Mouse (Mus musculus) limb, embryonic 11.5 days (tissue): ENCODE measurements around the gene Eif2b3. TPM values are rescaled to one million over a fixed set of nuclear protein-coding genes. Genes with fewer than 3 reads are reported as not detected.

ENCODE experiments used
- ATAC-seq: fragments of 200-750 bp; cut with Nextera tagmentation; 2 replicates; pipeline ENCODE4 v1.8.0; 2017; ENCODE audit warnings: low read depth; ENCODE audit not compliant: insufficient number of reproducible peaks, low FRiP score, low TSS enrichment
- DNase-seq: peaks from one replicate; pipeline ENCODE4 v3.0.0-alpha.2; 2015; ENCODE audit warnings: low spot score
- H3K27ac ChIP-seq: fragments of 300-500 bp; sonication (generic); replicated peaks from 2 replicates; pipeline ENCODE4 v1.5.1; 2014; ENCODE audit warnings: low read depth, mild to moderate bottlenecking, low read length
- H3K27me3 ChIP-seq: fragments of 300-500 bp; sonication (generic); 2 replicates; pipeline ENCODE4 v1.6.1; 2014; ENCODE audit warnings: mild to moderate bottlenecking, low read length, mixed read lengths; ENCODE audit not compliant: control insufficient read depth, insufficient read depth
- H3K36me3 ChIP-seq: fragments of 300-500 bp; sonication (generic); 2 replicates; pipeline ENCODE4 v1.6.1; 2014; ENCODE audit warnings: mild to moderate bottlenecking, low read length, moderate library complexity, mixed read lengths; ENCODE audit not compliant: control insufficient read depth, insufficient read depth
- H3K4me1 ChIP-seq: fragments of 300-500 bp; sonication (generic); 2 replicates; pipeline ENCODE4 v1.6.1; 2014; ENCODE audit warnings: low read length, mixed read lengths; ENCODE audit not compliant: control insufficient read depth, insufficient read depth
- H3K4me2 ChIP-seq: fragments of 300-500 bp; sonication (generic); 2 replicates; pipeline ENCODE4 v1.6.1; 2014; ENCODE audit warnings: low read depth, mild to moderate bottlenecking, moderate library complexity; ENCODE audit not compliant: severe bottlenecking
- H3K4me3 ChIP-seq: fragments of 300-500 bp; sonication (generic); 2 replicates; pipeline ENCODE4 v1.5.1; 2014; ENCODE audit warnings: low read depth, low read length
- H3K9ac ChIP-seq: fragments of 300-500 bp; sonication (generic); 2 replicates; pipeline ENCODE4 v1.6.1; 2014; ENCODE audit warnings: mild to moderate bottlenecking, low read length
- H3K9me3 ChIP-seq: fragments of 300-500 bp; sonication (generic); 2 replicates; pipeline ENCODE4 v1.6.1; 2016; ENCODE audit warnings: low read length; ENCODE audit not compliant: control insufficient read depth
- WGBS: fragments of 180-500 bp; shearing (Covaris S2); extraction: QIAGEN DNeasy Blood & Tissue Kit; methylation state at CpG from one replicate; pipeline ENCODE4 v1.1.7; 2014; 5-methylcytosine and 5-hydroxymethylcytosine counted together
- polyA plus RNA-seq: library from polyadenylated mRNA; unstranded; fragments of >200 nt; fragmentation: Nextera tagmentation; extraction: Ambion mirVana; gene quantifications from 2 replicates; pipeline ENCODE4 v1.2.1, GENCODE M21; 2014

Eif2b3 gene
- polyA plus RNA-seq, 1 experiment from 2014 or later: 57.2 TPM

DNA sequence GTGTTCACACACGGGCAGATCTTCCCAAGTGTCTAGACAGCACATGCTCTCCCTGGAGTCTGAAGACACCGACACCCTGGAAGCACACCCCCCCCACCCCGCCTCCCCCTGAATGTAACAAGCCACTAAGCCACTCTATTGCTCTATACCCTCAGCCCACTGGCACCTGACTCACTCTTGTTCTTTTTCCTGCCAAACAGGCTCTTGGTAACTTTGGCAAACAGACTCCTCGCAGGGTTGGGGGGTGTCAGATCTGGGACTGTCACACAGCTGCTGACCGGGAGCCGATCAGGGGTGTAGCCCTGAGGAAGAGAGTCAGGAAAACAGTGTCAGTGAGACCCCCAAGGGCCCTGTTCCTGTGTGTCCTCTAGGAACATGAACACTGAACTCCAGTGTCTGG is 112.0 kb downstream of the Eif2b3 start:
- no peaks in the 10 kb centered on the region for H3K9me3 ChIP-seq
- DNase-seq (no peak), ATAC-seq (no peak)
- WGBS: 83% methylated on average over 6 of the region's 6 CpGs
- 0 out of 2 replicates have a peak, but pooled peaks cover 2% of the 10 kb centered on the region for H3K36me3 ChIP-seq
- no peak overlapping the region for H3K9ac ChIP-seq
- no peak overlapping the region for H3K27ac ChIP-seq
- 0 out of 2 replicates have a peak, but pooled peaks cover 4% of the 10 kb centered on the region for H3K4me1 ChIP-seq
- peaks cover 22% of the 10 kb centered on the region for H3K27me3 ChIP-seq
- H3K4me2 ChIP-seq: no peak overlapping the region
- no peak overlapping the region for H3K4me3 ChIP-seq

DNA sequence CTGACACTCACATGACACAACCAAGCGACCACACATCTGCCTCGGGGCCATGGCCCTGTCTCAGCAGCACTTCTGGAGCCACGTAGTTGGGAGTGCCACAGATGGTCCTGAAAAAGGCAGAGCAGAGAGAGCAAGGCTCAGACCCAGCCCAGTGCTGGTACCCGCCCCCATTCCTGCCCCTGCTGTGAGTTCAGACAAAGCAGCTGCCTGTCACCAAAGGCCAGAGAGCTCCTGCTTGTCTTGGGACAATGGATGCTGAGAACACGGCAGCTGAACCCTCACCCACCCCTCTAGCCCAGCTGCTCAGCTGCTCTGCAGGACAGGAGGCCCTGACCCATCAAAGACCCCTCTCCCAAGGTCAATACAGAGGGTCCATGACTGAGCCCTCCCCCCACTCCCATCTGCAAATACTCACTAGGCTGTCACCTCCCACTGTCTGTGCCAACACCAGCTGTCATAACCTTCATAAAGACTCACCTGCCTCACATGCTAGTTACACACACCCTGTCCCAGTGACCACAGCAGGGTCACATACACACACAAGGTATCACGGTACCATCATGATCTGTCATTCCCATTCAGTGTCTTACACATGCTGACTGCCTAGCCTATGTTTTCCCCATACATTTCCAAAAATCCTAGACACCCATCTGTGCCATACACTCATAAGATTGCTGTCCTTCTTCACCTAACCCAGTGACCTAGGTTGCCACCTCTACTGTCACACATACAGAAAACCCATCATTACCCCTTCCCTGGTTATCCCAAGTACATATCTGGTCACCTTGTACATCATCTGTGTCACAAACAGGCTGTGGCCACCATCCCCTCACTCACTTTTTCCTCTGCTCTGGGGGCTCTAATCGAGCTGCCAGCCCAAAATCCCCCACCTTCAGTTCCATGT is 112.9 kb downstream of the Eif2b3 start:
- no peak for DNase-seq
- H3K36me3 ChIP-seq: 0 out of 2 replicates have a peak, but pooled peaks cover 2% of the 10 kb centered on the region
- peak overlapping the region; percentile 98 for H3K4me2 ChIP-seq
- no peak overlapping the region for H3K27ac ChIP-seq
- no peak overlapping the region; the same call in 1 of the 2 replicates for H3K4me3 ChIP-seq
- no peak overlapping the region; the same call in 1 of the 2 replicates for H3K9ac ChIP-seq
- 0 out of 2 replicates have a peak, but pooled peaks cover 4% of the 10 kb centered on the region for H3K4me1 ChIP-seq
- no peaks in the 10 kb centered on the region for H3K9me3 ChIP-seq
- WGBS: 24% methylated on average over 7 of the region's 7 CpGs
- peaks cover 22% of the 10 kb centered on the region for H3K27me3 ChIP-seq
- no peak for ATAC-seq

DNA sequence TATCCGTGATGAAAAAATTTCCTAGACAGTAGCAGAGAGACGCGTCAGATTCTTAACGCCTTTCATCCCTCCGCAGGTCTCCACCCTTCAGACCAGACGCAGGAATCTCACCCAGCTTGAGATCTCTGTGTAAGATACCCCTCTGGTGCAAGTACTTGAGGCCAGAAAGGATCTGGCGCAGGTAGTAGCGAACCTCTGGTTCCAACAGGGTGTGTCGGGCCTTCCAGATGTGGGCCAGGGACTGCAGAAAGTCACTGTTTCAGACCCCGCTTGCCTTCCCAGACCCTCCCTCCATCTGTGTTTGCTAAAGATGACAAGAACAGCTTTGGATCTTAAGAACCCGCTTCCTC is 113.6 kb downstream of the Eif2b3 start:
- DNase-seq (no peak), ATAC-seq (no peak)
- no peak overlapping the region for H3K27ac ChIP-seq
- peak overlapping the region; percentile 78; the same call in 1 of the 2 replicates for H3K4me3 ChIP-seq
- 0 out of 2 replicates have a peak, but pooled peaks cover 4% of the 10 kb centered on the region for H3K4me1 ChIP-seq
- H3K9ac ChIP-seq: no peak overlapping the region
- peaks cover 22% of the 10 kb centered on the region for H3K27me3 ChIP-seq
- peak overlapping the region; percentile 98 for H3K4me2 ChIP-seq
- H3K36me3 ChIP-seq: 0 out of 2 replicates have a peak, but pooled peaks cover 2% of the 10 kb centered on the region
- H3K9me3 ChIP-seq: no peaks in the 10 kb centered on the region
- 11% methylated on average over 11 of the region's 11 CpGs for WGBS

DNA sequence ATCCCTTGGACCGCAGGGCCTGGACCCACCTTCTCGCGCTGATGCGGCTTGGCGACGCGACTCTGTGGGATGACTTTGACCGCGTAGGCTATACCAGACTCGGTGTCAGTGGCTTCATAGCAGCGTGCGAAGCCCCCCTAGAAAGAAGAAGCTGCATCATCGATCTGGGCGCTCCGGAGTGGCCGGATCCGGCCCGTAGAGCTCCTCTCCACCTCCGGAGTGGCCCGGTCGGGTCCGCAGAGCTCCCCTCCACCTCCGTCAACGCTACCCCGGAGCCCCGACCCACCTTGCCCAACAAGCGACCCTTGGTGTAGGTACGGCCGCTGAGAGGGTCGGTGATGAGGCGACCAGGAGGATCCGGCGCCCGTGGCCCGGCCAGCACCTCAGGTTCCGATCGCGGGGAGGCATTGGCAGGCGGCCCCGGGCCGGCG is 114.2 kb downstream of the Eif2b3 start:
- WGBS: under 1% methylated on average over 42 of the region's 42 CpGs
- DNase-seq: peak; percentile 63
- H3K27me3 ChIP-seq: peaks cover 22% of the 10 kb centered on the region

DNA sequence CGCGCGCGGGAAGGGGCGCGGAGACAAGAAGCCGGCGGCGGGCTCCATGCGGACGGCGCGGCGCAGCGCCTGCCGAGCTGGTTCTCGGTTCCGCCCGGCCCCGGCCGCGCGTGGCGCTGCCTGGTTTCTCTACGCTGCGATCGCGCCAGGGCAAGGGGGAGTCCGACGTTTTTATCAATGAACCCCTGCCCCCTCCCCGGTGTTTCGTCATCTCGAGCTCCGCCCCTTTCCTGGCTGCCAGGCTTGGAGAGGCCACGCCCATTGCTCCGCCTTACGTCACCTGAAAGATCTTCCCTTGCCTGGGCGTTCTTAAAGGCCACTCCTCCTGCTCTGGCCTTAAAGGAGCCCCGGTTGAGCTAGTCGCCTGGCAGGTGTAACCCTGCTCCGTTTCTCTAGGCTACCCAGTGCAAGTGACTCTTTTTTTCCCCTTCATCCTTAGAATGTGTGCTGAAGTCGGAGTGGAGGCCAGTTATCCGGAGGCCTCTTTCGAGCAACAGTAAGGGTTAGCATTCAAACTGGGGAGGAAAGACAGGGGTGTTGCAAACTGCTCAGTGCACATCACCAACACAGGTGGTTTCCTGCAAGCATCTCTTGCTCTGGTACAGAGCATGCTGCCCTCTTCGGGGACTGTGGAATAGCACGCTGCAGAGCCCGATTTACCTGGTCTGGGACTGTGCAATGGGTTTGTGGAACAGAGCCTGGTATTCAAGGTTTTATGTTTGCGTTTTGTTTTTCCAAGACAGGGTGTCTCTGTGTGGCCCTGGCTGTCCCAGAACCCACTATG is 114.8 kb downstream of the Eif2b3 start, which contains the start of gene Plk3:
Plk3 (minus strand) TSS at position 147 of the 784 bp plus-strand sequence.
- Histone ChIP-seq H3K27me3 (peaks cover 22% of the 10 kb centered on the region), H3K9me3 (no peaks in the 10 kb centered on the region), H3K27ac (no peak within 1 kb of the TSS), H3K4me1 (0 out of 2 replicates have a peak, but pooled peaks cover 4% of the 10 kb centered on the region), H3K4me3 (peak within 1 kb of the TSS; percentile 78), H3K36me3 (0 out of 2 replicates have a peak, but pooled peaks cover 2% of the 10 kb centered on the region), H3K9ac (peak within 1 kb of the TSS; percentile 69), H3K4me2 (peak within 1 kb of the TSS; percentile 98)
- DNase-seq: peak; percentile 98
- 2% methylated on average over 48 of the region's 48 CpGs for WGBS
- peak; percentile 88 for ATAC-seq

More for the DNA sequence above, 114.2 kb downstream of the Eif2b3 start:
- H3K9me3 ChIP-seq: no peaks in the 10 kb centered on the region
- peak overlapping the region; percentile 78 for H3K4me3 ChIP-seq
- H3K4me1 ChIP-seq: 0 out of 2 replicates have a peak, but pooled peaks cover 4% of the 10 kb centered on the region
- ATAC-seq: peak; percentile 14; the same call in 1 of the 2 replicates
- H3K9ac ChIP-seq: peak overlapping the region; percentile 69
- peak overlapping the region; percentile 98 for H3K4me2 ChIP-seq
- H3K36me3 ChIP-seq: 0 out of 2 replicates have a peak, but pooled peaks cover 2% of the 10 kb centered on the region
- H3K27ac ChIP-seq: no peak overlapping the region

DNA sequence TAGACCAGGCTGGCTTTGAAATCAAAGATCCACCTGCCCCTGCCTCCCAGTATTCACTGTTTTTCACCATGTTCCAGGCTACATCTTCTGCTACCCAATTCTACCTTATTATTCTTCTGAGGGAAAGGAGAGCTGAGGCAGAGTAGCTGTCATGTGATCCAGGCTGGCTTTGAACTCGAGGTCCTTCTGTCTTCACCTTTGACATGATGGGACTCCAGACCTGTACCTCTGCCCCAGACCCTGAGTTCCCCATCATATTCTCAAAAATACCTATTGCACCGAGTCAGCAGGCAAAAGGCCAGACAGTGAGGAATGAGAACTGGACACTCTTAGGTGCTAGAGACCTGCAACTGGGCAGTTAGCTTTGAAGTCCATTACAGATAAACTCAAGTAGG is 115.4 kb downstream of the Eif2b3 start:
- Histone ChIP-seq H3K27ac (no peak overlapping the region), H3K9me3 (no peaks in the 10 kb centered on the region), H3K4me2 (no peak overlapping the region), H3K27me3 (peaks cover 22% of the 10 kb centered on the region), H3K36me3 (0 out of 2 replicates have a peak, but pooled peaks cover 2% of the 10 kb centered on the region), H3K4me3 (no peak overlapping the region), H3K9ac (no peak overlapping the region), H3K4me1 (0 out of 2 replicates have a peak, but pooled peaks cover 4% of the 10 kb centered on the region)
- DNase-seq: no peak
- 38% methylated on average over 2 of the region's 2 CpGs for WGBS
- no peak for ATAC-seq

DNA sequence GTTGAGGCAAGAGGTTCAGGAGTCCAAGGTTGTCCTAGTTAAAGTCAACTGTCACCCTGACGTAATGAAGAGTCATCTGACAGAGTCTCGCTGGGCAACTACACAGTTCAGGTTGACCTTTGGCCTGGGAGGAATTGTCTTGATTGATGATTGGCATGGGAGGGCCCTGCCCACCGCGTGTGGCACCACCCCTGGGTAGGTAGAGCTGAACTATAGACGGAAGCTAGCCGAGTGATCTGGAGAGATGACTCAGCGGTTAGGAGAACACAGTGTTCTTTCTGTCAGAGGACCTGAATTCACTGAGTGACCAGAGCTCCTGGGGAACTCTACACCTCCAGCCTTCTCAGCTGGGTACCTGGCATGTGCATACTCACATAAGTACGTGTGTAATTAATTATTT is 116.8 kb downstream of the Eif2b3 start:
- Histone ChIP-seq H3K4me1 (0 out of 2 replicates have a peak, but pooled peaks cover 4% of the 10 kb centered on the region), H3K4me2 (no peak overlapping the region), H3K9me3 (no peaks in the 10 kb centered on the region), H3K9ac (no peak overlapping the region), H3K4me3 (no peak overlapping the region), H3K36me3 (0 out of 2 replicates have a peak, but pooled peaks cover 2% of the 10 kb centered on the region), H3K27ac (no peak overlapping the region), H3K27me3 (peaks cover 22% of the 10 kb centered on the region)
- WGBS: 26% methylated on average over 8 of the region's 8 CpGs
- DNase-seq: no peak
- no peak for ATAC-seq
